Mouse (Mus musculus): ENCODE data around the gene Cd33. TPM values are rescaled to one million over a fixed set of nuclear protein-coding genes. Genes with fewer than 3 reads are reported as not detected.
A peak's percentile ranks its signal among the peaks of the same experiment; 100 is the strongest.

Gene Cd33
- polyA plus RNA-seq, 1 experiment from 2014 or later, result 1.1 TPM

DNA sequence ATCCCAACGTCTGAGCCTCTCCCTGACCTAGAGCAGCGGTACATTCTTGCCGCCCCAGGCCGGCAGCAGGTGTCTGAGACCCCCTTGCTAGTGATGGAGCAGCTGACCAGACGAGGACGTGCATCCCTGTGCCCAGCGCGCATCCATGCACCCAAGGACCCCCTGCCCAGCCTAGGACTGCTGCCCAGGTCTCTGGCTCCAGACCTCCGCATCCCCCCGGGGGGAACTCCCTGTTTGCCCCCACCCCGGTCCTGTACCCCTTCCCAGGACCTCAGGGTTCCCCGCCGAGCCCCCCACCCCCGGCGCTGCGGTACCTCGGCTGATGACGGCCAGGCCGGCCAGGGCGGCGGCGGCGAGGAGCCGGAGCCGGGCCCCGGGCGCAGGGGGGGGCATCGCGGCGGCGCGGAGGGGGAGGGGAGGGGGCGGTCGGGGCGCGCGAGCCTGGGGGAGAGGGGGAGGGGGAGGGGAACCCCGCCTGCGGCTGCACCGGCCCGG, 54.5 kb downstream of the Cd33 start, which contains the start of gene Iglon5:
TSS of gene Iglon5 (minus strand) at position 445 of the 495 bp plus-strand sequence.
- DNase-seq (ENCODE audit: low spot score), result no peak
- H3K36me3 ChIP-seq (replicated peaks; ENCODE audit: control insufficient read depth, insufficient read depth), result no peaks in the 10 kb centered on the region
- H3K4me1 ChIP-seq (replicated peaks; ENCODE audit: control insufficient read depth, insufficient read depth, low read length), result peaks cover 11% of the 10 kb centered on the region
- ATAC-seq (ENCODE audit: low FRiP score), result peak; percentile 68
- peak within 1 kb of the TSS; percentile 76 for H3K4me2 ChIP-seq (replicated peaks)
- H3K4me3 ChIP-seq (replicated peaks; ENCODE audit: low read length), result peak within 1 kb of the TSS; percentile 64
- H3K27me3 ChIP-seq (ENCODE audit: control insufficient read depth, insufficient read depth, low read length), result peaks cover 2% of the 10 kb centered on the region; the same call in 1 of the 2 replicates
- H3K9me3 ChIP-seq (ENCODE audit: control insufficient read depth, low read length), result no peaks in the 10 kb centered on the region
- peak within 1 kb of the TSS; percentile 86 for H3K27ac ChIP-seq
- peak within 1 kb of the TSS; percentile 96 for H3K9ac ChIP-seq
- under 1% methylated on average over 26 of the region's 41 CpGs for WGBS

DNA sequence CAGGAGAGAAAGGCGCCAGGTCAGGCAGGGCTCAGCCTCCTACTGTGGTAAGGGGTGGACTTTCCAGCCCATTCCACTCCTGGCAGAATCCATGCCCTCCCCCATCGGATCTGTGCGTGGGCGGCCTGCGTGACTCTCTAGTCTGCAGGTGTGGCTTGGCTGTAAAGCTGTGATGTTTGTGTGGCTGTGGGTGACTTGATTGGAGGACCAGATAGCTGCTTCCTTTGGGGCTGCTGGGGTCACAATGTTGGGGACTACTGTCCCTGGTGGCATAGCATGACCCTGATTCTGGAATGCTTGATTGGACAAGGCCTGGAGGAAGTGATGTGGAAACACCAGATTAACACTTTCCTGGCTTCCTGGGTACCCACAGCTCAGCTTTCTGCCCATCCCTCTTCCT, 55.6 kb downstream of the Cd33 start:
- H3K4me2 ChIP-seq (replicated peaks), result peak overlapping the region; percentile 76
- peak overlapping the region; percentile 96 for H3K9ac ChIP-seq
- peak overlapping the region; percentile 86; the same call in 1 of the 2 replicates for H3K27ac ChIP-seq
- WGBS, result 33% methylated on average over 5 of the region's 5 CpGs
- ATAC-seq (ENCODE audit: low FRiP score), result no peak
- H3K4me1 ChIP-seq (replicated peaks; ENCODE audit: control insufficient read depth, insufficient read depth, low read length), result peaks cover 11% of the 10 kb centered on the region
- no peaks in the 10 kb centered on the region for H3K36me3 ChIP-seq (replicated peaks; ENCODE audit: control insufficient read depth, insufficient read depth)
- no peak for DNase-seq (ENCODE audit: low spot score)
- H3K4me3 ChIP-seq (replicated peaks; ENCODE audit: low read length), result peak overlapping the region; percentile 64
- no peaks in the 10 kb centered on the region for H3K9me3 ChIP-seq (ENCODE audit: control insufficient read depth, low read length)
- no peaks in the 10 kb centered on the region for H3K27me3 ChIP-seq (ENCODE audit: control insufficient read depth, insufficient read depth, low read length)

DNA sequence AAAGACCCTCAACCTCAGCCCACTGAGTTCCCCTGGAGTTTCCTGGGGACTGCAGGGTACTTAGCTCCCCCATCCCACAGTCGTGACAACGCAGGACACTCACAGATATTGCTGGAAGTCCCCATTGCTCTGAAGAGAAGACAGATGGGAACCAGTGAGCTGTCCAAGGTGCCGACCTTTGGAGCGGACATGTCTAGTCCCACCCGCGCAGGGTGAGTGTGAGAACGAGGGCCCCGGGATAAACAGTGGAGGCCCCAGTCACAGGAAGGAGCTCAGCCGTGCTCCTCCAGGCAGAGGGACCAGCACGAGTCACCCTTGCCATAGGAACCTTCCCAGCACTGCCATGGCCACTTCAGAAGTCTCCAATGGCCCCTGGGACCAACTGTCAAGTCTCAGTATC, 61.0 kb downstream of the Cd33 start:
- ATAC-seq (ENCODE audit: low FRiP score), result no peak
- Histone ChIP-seq H3K4me1 (replicated peaks; ENCODE audit: control insufficient read depth, insufficient read depth, low read length) (peaks cover 22% of the 10 kb centered on the region), H3K4me2 (replicated peaks) (no peak overlapping the region), H3K27ac (no peak overlapping the region), H3K36me3 (replicated peaks; ENCODE audit: control insufficient read depth, insufficient read depth) (peaks cover 6% of the 10 kb centered on the region), H3K9ac (no peak overlapping the region), H3K9me3 (ENCODE audit: control insufficient read depth, low read length) (no peaks in the 10 kb centered on the region), H3K4me3 (replicated peaks; ENCODE audit: low read length) (no peak overlapping the region), H3K27me3 (ENCODE audit: control insufficient read depth, insufficient read depth, low read length) (peaks cover 8% of the 10 kb centered on the region)
- no peak for DNase-seq (ENCODE audit: low spot score)
- WGBS, result 20% methylated on average over 10 of the region's 10 CpGs

DNA sequence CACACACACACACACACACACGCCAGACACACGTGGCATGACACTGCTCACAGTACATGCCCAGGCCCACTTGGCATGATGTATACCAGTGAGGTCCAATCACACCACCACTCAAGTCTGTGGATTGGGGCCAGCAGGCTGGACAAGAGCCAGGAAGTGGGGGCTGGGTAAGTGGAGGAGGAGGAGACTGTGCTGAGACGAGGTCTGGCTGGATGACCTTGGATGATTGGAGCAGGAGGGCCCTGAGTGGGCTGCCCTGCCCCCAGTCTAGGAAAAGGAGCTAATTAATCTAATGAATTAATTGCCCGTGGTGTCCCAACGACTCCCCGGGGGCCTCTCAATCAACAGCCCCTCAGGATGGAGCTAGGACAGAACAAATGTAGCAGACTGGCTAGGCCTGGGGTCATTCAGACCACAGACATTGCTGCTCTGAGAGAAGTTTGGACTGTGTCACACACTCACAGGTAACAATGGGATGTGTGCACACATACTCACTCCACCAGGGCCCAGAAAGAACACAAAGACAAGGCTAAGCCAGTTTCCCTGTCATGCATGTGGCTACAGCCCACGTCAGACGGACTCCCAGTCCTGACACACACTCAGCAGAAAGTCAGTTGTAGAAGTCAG, 62.0 kb downstream of the Cd33 start:
- ATAC-seq (ENCODE audit: low FRiP score), result peak; percentile 68
- H3K27ac ChIP-seq, result 0 out of 2 replicates have a peak overlapping the region, but pooled peaks have one; percentile 5

DNA sequence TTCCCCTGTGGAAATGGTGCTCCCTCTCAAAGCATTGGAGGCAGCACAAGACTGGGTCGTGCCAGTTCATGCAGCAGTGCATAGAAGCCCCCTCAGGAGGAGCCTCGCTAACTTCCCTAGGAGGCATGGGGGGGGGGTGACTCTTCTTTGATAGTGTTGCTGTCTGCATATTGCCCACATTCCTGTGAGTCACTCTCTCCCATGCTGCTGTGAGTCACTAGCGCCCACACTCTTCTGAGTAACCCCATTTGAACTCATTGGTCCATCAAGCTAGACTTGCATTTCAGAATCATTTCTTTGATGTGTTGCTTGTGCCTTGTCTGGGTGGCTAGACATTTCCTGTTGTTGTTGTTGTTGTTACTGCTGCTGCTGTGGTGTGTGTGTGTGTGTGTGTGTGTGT, 63.0 kb downstream of the Cd33 start:
- Histone ChIP-seq H3K27ac (no peak overlapping the region), H3K27me3 (ENCODE audit: control insufficient read depth, insufficient read depth, low read length) (peaks cover 24% of the 10 kb centered on the region), H3K9me3 (ENCODE audit: control insufficient read depth, low read length) (no peaks in the 10 kb centered on the region), H3K4me3 (replicated peaks; ENCODE audit: low read length) (no peak overlapping the region), H3K36me3 (replicated peaks; ENCODE audit: control insufficient read depth, insufficient read depth) (peaks cover 9% of the 10 kb centered on the region), H3K4me1 (replicated peaks; ENCODE audit: control insufficient read depth, insufficient read depth, low read length) (peaks cover 17% of the 10 kb centered on the region), H3K4me2 (replicated peaks) (no peak overlapping the region), H3K9ac (no peak overlapping the region)
- 69% methylated on average over 3 of the region's 3 CpGs for WGBS
- no peak for ATAC-seq (ENCODE audit: low FRiP score)
- DNase-seq (ENCODE audit: low spot score), result no peak

More for the DNA sequence above, 62.0 kb downstream of the Cd33 start:
- H3K9me3 ChIP-seq (ENCODE audit: control insufficient read depth, low read length), result no peaks in the 10 kb centered on the region
- H3K4me2 ChIP-seq (replicated peaks), result no peak overlapping the region
- DNase-seq (ENCODE audit: low spot score), result peak; percentile 62
- peaks cover 17% of the 10 kb centered on the region for H3K4me1 ChIP-seq (replicated peaks; ENCODE audit: control insufficient read depth, insufficient read depth, low read length)
- peaks cover 6% of the 10 kb centered on the region for H3K36me3 ChIP-seq (replicated peaks; ENCODE audit: control insufficient read depth, insufficient read depth)
- no peak overlapping the region for H3K4me3 ChIP-seq (replicated peaks; ENCODE audit: low read length)
- H3K9ac ChIP-seq, result no peak overlapping the region
- WGBS, result 45% methylated on average over 8 of the region's 8 CpGs
- peaks cover 19% of the 10 kb centered on the region for H3K27me3 ChIP-seq (ENCODE audit: control insufficient read depth, insufficient read depth, low read length)

DNA sequence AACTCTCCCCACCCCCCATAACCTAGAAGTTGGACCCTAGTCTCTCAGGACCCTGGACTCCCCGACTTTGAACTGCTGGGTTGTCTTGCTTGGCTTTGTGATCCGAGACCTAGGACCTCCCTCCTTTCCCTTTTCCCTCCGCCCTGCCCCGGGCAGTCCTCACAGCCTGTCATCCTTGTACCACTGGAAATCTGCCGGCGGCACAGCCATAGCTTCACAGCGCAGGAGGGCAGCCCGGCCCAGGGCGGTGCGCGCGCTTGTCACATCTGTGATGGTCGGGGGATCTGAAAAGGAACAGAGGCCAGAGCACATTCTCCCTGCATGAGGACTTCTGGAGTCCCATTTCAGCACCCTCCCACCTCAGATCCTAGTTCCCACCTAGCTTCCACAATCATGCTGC, 67.9 kb downstream of the Cd33 start:
- WGBS, result 8% methylated on average over 13 of the region's 13 CpGs
- H3K36me3 ChIP-seq (replicated peaks; ENCODE audit: control insufficient read depth, insufficient read depth), result peaks cover 38% of the 10 kb centered on the region
- H3K4me2 ChIP-seq (replicated peaks), result no peak overlapping the region
- no peak overlapping the region for H3K4me3 ChIP-seq (replicated peaks; ENCODE audit: low read length)
- DNase-seq (ENCODE audit: low spot score) (no peak), ATAC-seq (ENCODE audit: low FRiP score) (no peak)
- no peaks in the 10 kb centered on the region for H3K9me3 ChIP-seq (ENCODE audit: control insufficient read depth, low read length)
- no peak overlapping the region for H3K27ac ChIP-seq
- H3K9ac ChIP-seq, result no peak overlapping the region
- H3K27me3 ChIP-seq (ENCODE audit: control insufficient read depth, insufficient read depth, low read length), result peaks cover 24% of the 10 kb centered on the region
- H3K4me1 ChIP-seq (replicated peaks; ENCODE audit: control insufficient read depth, insufficient read depth, low read length), result no peaks in the 10 kb centered on the region; the same call in 1 of the 2 replicates

DNA sequence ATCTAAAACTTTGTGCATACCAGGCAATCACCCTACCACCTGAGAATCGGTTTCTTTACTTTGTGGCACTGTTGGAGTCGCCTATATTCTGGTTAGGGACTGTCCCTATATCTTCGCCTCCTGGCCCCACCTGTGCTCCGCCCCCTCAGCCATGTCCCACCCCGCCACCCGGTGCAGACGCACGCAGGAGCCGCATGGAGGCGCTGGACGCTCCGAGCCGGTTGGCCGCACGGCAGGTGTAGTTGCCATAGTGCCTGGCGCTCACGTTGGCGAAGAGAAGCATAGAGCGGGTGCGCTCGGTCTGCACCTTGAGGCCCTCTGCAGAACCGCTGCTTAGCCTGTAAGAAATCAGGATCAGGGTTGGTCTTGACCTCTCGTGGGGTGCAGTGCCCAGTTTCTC, 68.5 kb downstream of the Cd33 start:
- DNase-seq (ENCODE audit: low spot score) (no peak), ATAC-seq (ENCODE audit: low FRiP score) (no peak)
- Histone ChIP-seq H3K36me3 (replicated peaks; ENCODE audit: control insufficient read depth, insufficient read depth) (peaks cover 38% of the 10 kb centered on the region), H3K27me3 (ENCODE audit: control insufficient read depth, insufficient read depth, low read length) (peaks cover 24% of the 10 kb centered on the region), H3K4me3 (replicated peaks; ENCODE audit: low read length) (no peak overlapping the region), H3K9me3 (ENCODE audit: control insufficient read depth, low read length) (no peaks in the 10 kb centered on the region), H3K9ac (no peak overlapping the region), H3K4me1 (replicated peaks; ENCODE audit: control insufficient read depth, insufficient read depth, low read length) (no peaks in the 10 kb centered on the region), H3K27ac (no peak overlapping the region), H3K4me2 (replicated peaks) (no peak overlapping the region)
- WGBS, result 13% methylated on average over 23 of the region's 23 CpGs

Other genes with a start within 250 kb of the Cd33 start
- gene Zfp715, start 231.1 kb downstream of the Cd33 start, polyA plus RNA-seq (2014; fragmentation: Nextera tagmentation; extraction: Ambion mirVana), result 21.6 and 27.6 TPM in 2 replicates
- gene Siglecf, start 193.1 kb downstream of the Cd33 start, polyA plus RNA-seq (2014; fragmentation: Nextera tagmentation; extraction: Ambion mirVana), result 0.12 TPM in 1 of 2 replicates, not detected in the other
- not detected in 2 replicates for gene Siglecg, start 136.2 kb downstream of the Cd33 start, polyA plus RNA-seq (2014; fragmentation: Nextera tagmentation; extraction: Ambion mirVana)
- not detected in 2 replicates for gene Lim2, start 116.8 kb downstream of the Cd33 start, polyA plus RNA-seq (2014; fragmentation: Nextera tagmentation; extraction: Ambion mirVana)
- not detected in 2 replicates for gene Nkg7, start 107.4 kb downstream of the Cd33 start, polyA plus RNA-seq (2014; fragmentation: Nextera tagmentation; extraction: Ambion mirVana)
- not detected in 2 replicates for gene Cldnd2, start 103.6 kb downstream of the Cd33 start, polyA plus RNA-seq (2014; fragmentation: Nextera tagmentation; extraction: Ambion mirVana)
- 122 and 144 TPM in 2 replicates for gene Etfb, start 100.3 kb downstream of the Cd33 start, polyA plus RNA-seq (2014; fragmentation: Nextera tagmentation; extraction: Ambion mirVana)
- gene Gm45233, start 100.3 kb downstream of the Cd33 start, polyA plus RNA-seq (2014; fragmentation: Nextera tagmentation; extraction: Ambion mirVana), result 0.62 TPM in 1 of 2 replicates, not detected in the other
- gene Vsig10l, start 81.3 kb downstream of the Cd33 start, polyA plus RNA-seq (2014; fragmentation: Nextera tagmentation; extraction: Ambion mirVana), result 15.6 and 17.8 TPM in 2 replicates
- 10.0 and 11.1 TPM in 2 replicates for gene Iglon5, start 54.4 kb downstream of the Cd33 start, polyA plus RNA-seq (2014; fragmentation: Nextera tagmentation; extraction: Ambion mirVana)
- 0.31 TPM in 1 of 2 replicates, not detected in the other for gene 4931406B18Rik, start 38.5 kb downstream of the Cd33 start, polyA plus RNA-seq (2014; fragmentation: Nextera tagmentation; extraction: Ambion mirVana)
- 8.0 and 8.5 TPM in 2 replicates for gene Zfp658, start 17.8 kb upstream of the Cd33 start, polyA plus RNA-seq (2014; fragmentation: Nextera tagmentation; extraction: Ambion mirVana)
- gene Zfp719, start 35.2 kb upstream of the Cd33 start, polyA plus RNA-seq (2014; fragmentation: Nextera tagmentation; extraction: Ambion mirVana), result 17.4 and 18.3 TPM in 2 replicates
- gene Zfp819, start 62.7 kb upstream of the Cd33 start, polyA plus RNA-seq (2014; fragmentation: Nextera tagmentation; extraction: Ambion mirVana), result 0.57 and 1.0 TPM in 2 replicates
- gene Ceacam18, start 90.3 kb upstream of the Cd33 start, polyA plus RNA-seq (2014; fragmentation: Nextera tagmentation; extraction: Ambion mirVana), result not detected in 2 replicates
- gene Siglece, start 115.7 kb upstream of the Cd33 start, polyA plus RNA-seq (2014; fragmentation: Nextera tagmentation; extraction: Ambion mirVana), result 0.14 and 0.40 TPM in 2 replicates
- 14.6 and 15.1 TPM in 2 replicates for gene Ctu1, start 127.6 kb upstream of the Cd33 start, polyA plus RNA-seq (2014; fragmentation: Nextera tagmentation; extraction: Ambion mirVana)
- not detected in 2 replicates for gene Klk14, start 146.0 kb upstream of the Cd33 start, polyA plus RNA-seq (2014; fragmentation: Nextera tagmentation; extraction: Ambion mirVana)
- gene Klk13, start 168.1 kb upstream of the Cd33 start, polyA plus RNA-seq (2014; fragmentation: Nextera tagmentation; extraction: Ambion mirVana), result not detected in 2 replicates
- gene Klk12, start 224.5 kb upstream of the Cd33 start, polyA plus RNA-seq (2014; fragmentation: Nextera tagmentation; extraction: Ambion mirVana), result not detected in 2 replicates
- gene Klk11, start 230.2 kb upstream of the Cd33 start, polyA plus RNA-seq (2014; fragmentation: Nextera tagmentation; extraction: Ambion mirVana), result not detected in 2 replicates
- gene Klk10, start 236.6 kb upstream of the Cd33 start, polyA plus RNA-seq (2014; fragmentation: Nextera tagmentation; extraction: Ambion mirVana), result not detected in 2 replicates
- gene Klk9, start 247.5 kb upstream of the Cd33 start, polyA plus RNA-seq (2014; fragmentation: Nextera tagmentation; extraction: Ambion mirVana), result not detected in 2 replicates